Mouse (Mus musculus): ENCODE measurements around the gene Pcyt1a.
A peak's percentile ranks its signal among the peaks of the same experiment; 100 is the strongest.

GRCm38 (mm10) chr16:32507407-32507806 is 76.7 kb downstream of the Pcyt1a start:
- TF ChIP-seq CTCF (IDR thresholded peaks at IDR 0.05; ENCODE audit: low read depth, low read length) (peak; percentile 98), POLR2A (IDR thresholded peaks at IDR 0.05; ENCODE audit: insufficient read depth, low read length) (no peak)
